ENCODE assay signal across 8 mouse cellular contexts in genomic region chr14:21994061-21994990, GRCm38 (mm10). TPM values are rescaled to one million over a fixed set of nuclear protein-coding genes. Genes with fewer than 3 reads are reported as not detected.
A peak's percentile ranks its signal among the peaks of the same experiment; 100 is the strongest.
DNase-seq lines count a peak whose midpoint lies in the region; ATAC-seq and TF ChIP-seq lines count a peak whose summit lies in the region.

No protein-coding gene starts in this region.

- peak; percentile 69 for DNase-seq in 3134 (ENCODE audit: extremely low read depth, insufficient read length, low spot score)
- DNase-seq in adrenal gland, adult 2 months: peak; percentile 80
- DNase-seq in kidney, postnatal 0 days (ENCODE audit: low spot score): peak; percentile 81
- no peak for DNase-seq in right cerebral cortex, postnatal 36 days (ENCODE audit: low spot score in 2 of 2)
- DNase-seq in thymus, adult 2 months: no peak

- no peak overlapping the region for H3K9ac ChIP-seq in forebrain, embryonic 15.5 days (replicated peaks)
- H3K9ac ChIP-seq in kidney, postnatal 0 days (ENCODE audit: low read depth, low read length): peak overlapping the region; percentile 69

- no peaks in the 10 kb centered on the region for H3K9me3 ChIP-seq in forebrain, embryonic 15.5 days
- H3K9me3 ChIP-seq in kidney, postnatal 0 days (replicated peaks; ENCODE audit: low read length): no peaks in the 10 kb centered on the region
- 0 out of 2 replicates have a peak, but pooled peaks cover 6% of the 10 kb centered on the region for H3K9me3 ChIP-seq in megakaryocyte, embryonic 14.5 days

- peaks cover 71% of the 10 kb centered on the region for H3K27me3 ChIP-seq in forebrain, embryonic 15.5 days
- H3K27me3 ChIP-seq in kidney, postnatal 0 days (ENCODE audit: insufficient read depth, low read length): no peaks in the 10 kb centered on the region
- peaks cover 70% of the 10 kb centered on the region for H3K27me3 ChIP-seq in megakaryocyte, embryonic 14.5 days (replicated peaks)
- peaks cover 8% of the 10 kb centered on the region; the same call in 1 of the 2 replicates for H3K27me3 ChIP-seq in thymus, adult 2 months (ENCODE audit: control insufficient read depth, insufficient read depth, low read length)

- peak overlapping the region; percentile 61 for H3K4me2 ChIP-seq in forebrain, embryonic 15.5 days (replicated peaks)
- H3K4me2 ChIP-seq in kidney, postnatal 0 days (ENCODE audit: low read length): peak overlapping the region; percentile 94

- no peaks in the 10 kb centered on the region for H3K36me3 ChIP-seq in forebrain, embryonic 15.5 days
- H3K36me3 ChIP-seq in kidney, postnatal 0 days (ENCODE audit: insufficient read depth, low read length): no peaks in the 10 kb centered on the region
- H3K36me3 ChIP-seq in megakaryocyte, embryonic 14.5 days (replicated peaks; ENCODE audit: low read length): no peaks in the 10 kb centered on the region
- no peaks in the 10 kb centered on the region for H3K36me3 ChIP-seq in thymus, adult 2 months (ENCODE audit: control insufficient read depth, insufficient read depth, low read length)

- WGBS in forebrain, embryonic 15.5 days: 4% methylated on average over 44 of the region's 44 CpGs
- WGBS in kidney, postnatal 0 days: 4% methylated on average over 44 of the region's 44 CpGs
- WGBS in thymus, adult 2 months: 17% methylated on average over 44 of the region's 44 CpGs

- TF ChIP-seq POLR2A in thymus, adult 2 months (IDR thresholded peaks at IDR 0.05; ENCODE audit: control insufficient read depth, extremely low read depth, insufficient read depth, low read length, poor library complexity): no peak

- peak overlapping the region; percentile 71 for H3K27ac ChIP-seq in forebrain, embryonic 15.5 days (replicated peaks)
- H3K27ac ChIP-seq in kidney, postnatal 0 days: peak overlapping the region; percentile 89
- H3K27ac ChIP-seq in thymus, adult 2 months (ENCODE audit: control insufficient read depth, insufficient read depth, low read length): no peak overlapping the region

- no peak for ATAC-seq in forebrain, embryonic 15.5 days (replicated peaks)
- ATAC-seq in kidney, postnatal 0 days (replicated peaks; ENCODE audit: low FRiP score, low read depth): no peak
- ATAC-seq in cerebellum, adult (ENCODE audit: insufficient number of reproducible peaks, low FRiP score, low TSS enrichment): no peak

- no peak for TF ChIP-seq CTCF in kidney, postnatal 0 days (IDR thresholded peaks at IDR 0.05; ENCODE audit: low read depth)
- no peak for TF ChIP-seq CTCF in thymus, adult 2 months (IDR thresholded peaks at IDR 0.05; ENCODE audit: borderline replicate concordance, control insufficient read depth, extremely low read depth, insufficient read depth, low read length, poor library complexity)

- H3K4me1 ChIP-seq in forebrain, embryonic 15.5 days: peaks cover 36% of the 10 kb centered on the region
- H3K4me1 ChIP-seq in kidney, postnatal 0 days (replicated peaks; ENCODE audit: insufficient read depth, low read length): peaks cover 12% of the 10 kb centered on the region; the same call in 1 of the 2 replicates
- peaks cover 36% of the 10 kb centered on the region for H3K4me1 ChIP-seq in megakaryocyte, embryonic 14.5 days
- H3K4me1 ChIP-seq in thymus, adult 2 months (replicated peaks; ENCODE audit: control insufficient read depth, insufficient read depth, low read length): peaks cover 16% of the 10 kb centered on the region

- H3K4me3 ChIP-seq in forebrain, embryonic 15.5 days: peak overlapping the region; percentile 40
- H3K4me3 ChIP-seq in kidney, postnatal 0 days (replicated peaks; ENCODE audit: low read depth, low read length): peak overlapping the region; percentile 80
- peak overlapping the region; percentile 86 for H3K4me3 ChIP-seq in megakaryocyte, embryonic 14.5 days (replicated peaks)
- no peak overlapping the region for H3K4me3 ChIP-seq in thymus, adult 2 months (ENCODE audit: control insufficient read depth, insufficient read depth, low read length)

RNA-seq across cellular contexts. Expression of gene Zfp503, which starts 4.9 kb away (rescaled TPM):
- 10 to 100 TPM; 19.4 to 34.1 TPM for total RNA-seq in adrenal gland, adult 2 months (2021)
- 101 and 106 TPM in 2 replicates for polyA plus RNA-seq in adrenal gland, adult 2 months (2012; rRNA removed)
- 7.4 TPM in 2 replicates for polyA plus RNA-seq in forebrain, embryonic 15.5 days (2015; fragmentation: Nextera tagmentation; extraction: Ambion mirVana)
- 34.2 and 41.4 TPM in 2 replicates for polyA plus RNA-seq in kidney, postnatal 0 days (2015; fragmentation: Nextera tagmentation; extraction: Ambion mirVana)
- polyA plus RNA-seq in megakaryocyte, embryonic 14.5 days (2012; ENCODE audit: insufficient read depth, low replicate concordance): 0.77 and 1.3 TPM in 2 replicates
- polyA plus RNA-seq in thymus, adult 2 months (2012; rRNA removed): 8.1 and 8.4 TPM in 2 replicates

RNA-seq across cellular contexts. Expression of gene Lrmda, which starts 25.2 kb away (rescaled TPM):
- 1 to 10 TPM; 2.7 to 8.6 TPM for total RNA-seq in adrenal gland, adult 2 months (2021)
- polyA plus RNA-seq in adrenal gland, adult 2 months (2012; rRNA removed): 0.89 and 0.92 TPM in 2 replicates
- 0.15 TPM in 1 of 2 replicates, not detected in the other for polyA plus RNA-seq in forebrain, embryonic 15.5 days (2015; fragmentation: Nextera tagmentation; extraction: Ambion mirVana)
- 0.83 and 1.3 TPM in 2 replicates for polyA plus RNA-seq in kidney, postnatal 0 days (2015; fragmentation: Nextera tagmentation; extraction: Ambion mirVana)
- polyA plus RNA-seq in megakaryocyte, embryonic 14.5 days (2012; ENCODE audit: insufficient read depth, low replicate concordance): 7.1 and 12.7 TPM in 2 replicates
- polyA plus RNA-seq in thymus, adult 2 months (2012; rRNA removed): 0.51 and 0.68 TPM in 2 replicates

Comparison
In these comparisons a context has a peak if more than half of its experiments do, and no peak if none do; other contexts are left out.
1. DNase-seq: peak in 3134 (single experiment), adrenal gland, adult 2 months (single experiment) and kidney, postnatal 0 days (single experiment); none in right cerebral cortex, postnatal 36 days (0 of 2) and thymus, adult 2 months (single experiment).